Mouse (Mus musculus): ENCODE measurements around the gene Hist1h4m.

DNA sequence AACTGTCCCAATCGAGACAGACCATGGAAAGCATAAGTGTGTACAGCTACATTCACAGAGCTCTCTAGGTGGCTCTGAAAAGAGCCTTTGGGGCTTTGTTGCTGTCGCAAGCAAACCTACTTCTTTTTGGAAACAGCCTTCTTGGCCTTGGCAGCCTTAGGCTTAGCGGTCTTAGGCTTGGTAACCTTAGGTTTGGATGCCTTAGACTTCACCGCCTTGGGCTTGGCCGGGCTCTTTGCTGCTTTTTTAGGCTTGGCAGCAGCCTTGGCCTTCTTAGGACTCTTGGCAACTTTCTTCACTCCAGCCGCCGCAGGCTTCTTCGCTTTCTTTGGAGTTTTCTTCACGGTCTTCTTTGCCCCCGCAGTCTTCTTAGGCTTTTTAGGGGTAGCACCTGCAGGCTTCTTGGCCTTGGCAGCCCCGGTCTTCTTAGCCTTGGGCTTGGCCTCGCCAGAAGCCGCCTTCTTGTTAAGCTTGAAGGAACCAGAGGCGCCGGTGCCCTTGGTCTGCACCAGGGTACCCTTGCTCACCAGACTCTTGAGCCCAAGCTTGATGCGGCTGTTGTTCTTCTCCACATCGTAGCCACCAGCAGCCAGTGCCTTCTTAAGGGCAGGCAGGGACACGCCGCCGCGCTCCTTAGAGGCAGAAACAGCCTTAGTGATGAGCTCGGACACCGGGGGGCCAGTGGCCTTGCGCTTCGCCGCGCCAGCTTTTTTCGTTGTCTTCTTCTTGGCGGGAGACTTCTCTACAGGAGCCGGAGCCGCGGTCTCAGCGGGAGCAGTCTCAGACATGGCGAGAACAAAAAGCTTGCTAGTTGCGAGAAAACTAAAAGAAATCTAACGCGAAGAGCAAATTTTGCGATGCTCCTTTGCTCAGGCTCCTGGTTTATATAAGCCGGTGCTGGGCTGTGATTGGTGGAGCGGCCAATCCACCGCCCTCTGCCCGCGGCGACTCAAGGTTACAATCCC, 31.5 kb upstream of the Hist1h4m start, which contains the start of gene Hist1h1b:
- TF ChIP-seq MYOG (IDR thresholded peaks at IDR 0.05; ENCODE audit: control insufficient read depth in 1 of 3, insufficient read depth in 1 of 3, insufficient read length in 2 of 3, low read depth in 2 of 3) (no peak), SRF (IDR thresholded peaks at IDR 0.05; ENCODE audit: control insufficient read depth, insufficient read length, low read depth) (no peak), POLR2A (IDR thresholded peaks at IDR 0.05; ENCODE audit: insufficient read length, low read depth) (peak; percentile 99), POLR2AphosphoS2 (IDR thresholded peaks at IDR 0.05; ENCODE audit: insufficient read length, low read depth) (peak; percentile 99), MAX (IDR thresholded peaks at IDR 0.05; ENCODE audit: low read depth) (no peak), USF1 (IDR thresholded peaks at IDR 0.05; ENCODE audit: low read depth) (no peak)
